Mouse (Mus musculus) cerebellum, adult 2 months (tissue): ENCODE data around the gene Tecpr1.

Experiments
- CTCF ChIP-seq: fragments of 200-500 bp; IDR thresholded peaks from 2 replicates; pipeline ENCODE4 v1.5.1; 2011; ENCODE audit warnings: low read depth, mild to moderate bottlenecking, control low read depth, low read length, moderate library complexity, borderline replicate concordance; ENCODE audit not compliant: insufficient read depth
- POLR2A ChIP-seq: fragments of 200-500 bp; IDR thresholded peaks from 2 replicates; pipeline ENCODE4 v1.6.1; 2011; ENCODE audit warnings: low read length, control low read depth, borderline replicate concordance; ENCODE audit not compliant: insufficient read depth

DNA sequence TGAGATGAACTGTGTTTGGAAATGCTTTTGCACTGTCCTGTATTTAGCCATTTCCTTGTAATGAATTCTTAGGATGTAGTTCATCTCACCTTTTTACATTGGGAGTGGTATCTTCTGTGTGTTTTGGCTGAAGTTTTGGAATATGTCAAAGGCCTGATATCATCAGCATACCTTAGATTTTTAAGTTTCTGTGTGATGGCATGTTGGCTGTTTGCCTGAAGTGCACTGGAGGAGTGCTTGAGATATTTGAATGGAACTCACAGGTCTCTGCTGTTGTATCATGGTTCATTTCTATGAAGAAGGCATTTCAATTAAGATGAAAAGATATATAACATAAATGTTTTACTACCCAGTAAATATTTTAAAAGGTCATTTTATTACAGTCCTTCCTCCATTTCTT lies 76.5 kb downstream of the Tecpr1 start:
- no peak for TF ChIP-seq CTCF
- TF ChIP-seq POLR2A = no peak
